Mouse (Mus musculus) left cerebral cortex, adult 2 months (tissue): ENCODE results near the gene Pla2g6. TPM values are rescaled to one million over a fixed set of nuclear protein-coding genes. Genes with fewer than 3 reads are reported as not detected.
A peak's percentile ranks its signal among the peaks of the same experiment; 100 is the strongest.

Experiments
- DNase-seq, 2 experiments: peaks; one replicate each; pipeline ENCODE4 v3.0.0; 2021 to 2022; ENCODE audit warnings: low spot score in 2 of 2, mixed read lengths in 1 of 2; ENCODE audit errors: extremely low spot score in 1 of 2
- H3K27ac ChIP-seq: fragments of 200-600 bp; 2 replicates; pipeline ENCODE4 v1.8.1; 2022
- H3K4me3 ChIP-seq: fragments of 200-600 bp; 2 replicates; pipeline ENCODE4 v1.8.1; 2022
- CTCF ChIP-seq: fragments of 200-600 bp; IDR thresholded peaks from 2 replicates; pipeline ENCODE4 v1.8.1; 2022; ENCODE audit warnings: antibody characterized with exemption, mild to moderate bottlenecking, moderate library complexity
- intact Hi-C: fragments of 180-260 bp; cut with DNase I; formaldehyde crosslinking; loops from one replicate; pipeline ENCODE4 v1.15.1; 2025
- total RNA-seq, 2 experiments: library from RNA; stranded (reverse); gene quantifications; 2 replicates each; pipeline ENCODE4 v1.2.3; 2021

Gene Pla2g6
- total RNA-seq, 2 experiments from 2014 or later: 21.3 to 22.6 TPM

DNA sequence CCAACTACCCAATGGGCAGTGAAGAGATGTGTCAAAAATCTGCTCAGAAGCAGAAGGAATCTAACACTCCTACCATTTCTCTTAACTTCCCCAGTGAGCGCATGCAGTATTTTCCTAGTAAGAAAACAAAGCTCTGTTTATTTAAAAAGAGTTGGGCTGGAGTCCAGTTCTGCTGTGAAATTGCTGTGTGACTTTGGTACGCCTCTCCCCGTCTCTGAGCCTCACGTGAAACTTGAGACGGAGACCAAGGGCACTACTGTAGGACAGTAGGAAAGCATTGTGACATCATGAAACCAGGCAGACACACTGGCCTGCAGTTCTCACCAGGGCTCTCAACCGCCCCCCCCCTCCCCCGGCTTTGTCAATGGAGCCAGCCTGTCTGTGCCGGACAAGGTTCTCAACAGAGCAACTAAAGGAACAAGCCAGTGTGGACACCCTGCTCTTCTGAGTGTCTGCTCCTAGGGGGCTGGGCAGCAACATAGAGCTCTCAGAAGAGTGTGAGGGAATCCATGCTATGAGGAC, 14.3 kb downstream of the Pla2g6 start:
- TF ChIP-seq CTCF: no peak
- no peak overlapping the region for H3K4me3 ChIP-seq
- no peak for DNase-seq
- intact Hi-C loops: no loop called here
- no peak overlapping the region for H3K27ac ChIP-seq

GRCm38 (mm10) chr15:79307861-79308260, 20.3 kb downstream of the Pla2g6 start:
- TF ChIP-seq CTCF: no peak
- no peak for DNase-seq
- H3K4me3 ChIP-seq: no peak overlapping the region
- H3K27ac ChIP-seq: no peak overlapping the region
- intact Hi-C loops: no loop called here

GRCm38 (mm10) chr15:79306043-79306637, 22.1 kb downstream of the Pla2g6 start:
- intact Hi-C loops: no loop called here
- DNase-seq: no peak
- Histone ChIP-seq H3K27ac (no peak overlapping the region), H3K4me3 (no peak overlapping the region)
- no peak for TF ChIP-seq CTCF

DNA sequence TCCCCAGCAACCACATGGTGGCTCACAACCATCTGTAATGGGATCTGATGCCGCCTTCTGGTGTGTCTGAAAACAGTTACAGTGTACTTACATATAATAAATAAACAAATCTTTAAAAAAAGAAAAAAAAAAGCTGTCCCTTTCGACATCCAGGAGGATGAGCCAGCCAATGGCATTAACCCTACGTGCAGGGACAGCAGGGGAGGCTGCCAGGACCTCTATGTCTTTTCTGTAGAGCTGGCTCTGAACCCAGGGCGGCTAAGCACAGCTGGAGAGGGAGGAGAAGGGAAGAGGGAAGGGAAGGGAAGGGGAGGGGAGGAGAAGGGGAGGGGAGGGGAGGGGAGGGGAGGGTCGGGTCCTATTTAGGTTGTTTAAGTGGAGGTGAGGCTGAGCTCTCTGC, 23.4 kb downstream of the Pla2g6 start:
- Histone ChIP-seq H3K4me3 (no peak overlapping the region), H3K27ac (no peak overlapping the region)
- TF ChIP-seq CTCF: no peak
- intact Hi-C loops: no loop called here
- no peak for DNase-seq

DNA sequence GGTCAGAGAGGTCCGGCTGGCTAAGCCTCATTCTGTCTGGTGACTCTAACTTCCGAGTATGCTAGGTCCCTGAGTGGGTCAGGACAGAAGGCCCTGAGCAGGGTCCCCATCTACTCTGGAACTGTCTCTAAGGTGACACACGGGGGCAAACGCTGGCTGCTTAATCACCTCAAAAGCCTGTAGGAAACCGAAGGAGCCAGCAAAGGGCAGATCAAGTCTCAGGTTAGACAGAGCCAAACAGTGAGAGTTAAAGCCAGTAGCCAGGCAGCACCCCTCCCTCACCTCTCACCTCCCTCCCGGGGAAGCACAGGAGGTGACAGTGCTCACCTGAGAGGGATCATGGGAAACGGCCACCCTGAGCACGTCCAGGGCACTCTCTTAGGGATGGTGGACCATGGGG, 24.5 kb downstream of the Pla2g6 start:
- no peak for DNase-seq

DNA sequence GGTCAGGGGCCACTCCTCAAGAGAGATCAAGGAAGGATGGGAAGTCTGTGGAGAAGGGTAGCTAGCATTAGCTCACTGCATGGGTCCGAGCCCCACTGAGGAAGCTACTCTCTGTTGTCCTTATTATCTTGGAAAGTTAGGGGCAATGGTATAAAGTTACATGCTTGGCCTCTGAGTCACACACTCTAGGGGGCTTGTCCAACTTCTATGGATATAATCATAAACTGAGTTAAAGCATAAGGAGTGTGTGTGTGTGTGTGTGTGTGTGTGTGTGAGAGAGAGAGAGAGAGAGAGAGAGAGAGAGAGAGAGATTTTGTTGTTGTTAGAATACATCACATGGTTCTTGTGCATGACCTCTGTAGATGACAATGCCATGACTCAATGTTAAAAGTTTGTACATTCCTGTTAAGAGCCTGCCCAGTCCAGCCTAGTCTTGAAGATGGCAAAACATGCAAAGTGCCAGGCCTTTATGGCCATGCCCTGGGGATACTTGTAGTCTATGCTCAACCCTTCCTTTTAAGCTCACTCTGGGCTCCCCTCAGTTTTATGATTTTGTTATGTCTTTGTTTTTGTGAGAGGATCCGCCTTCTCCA, 28.5 kb downstream of the Pla2g6 start:
- no peak for TF ChIP-seq CTCF
- Histone ChIP-seq H3K27ac (no peak overlapping the region), H3K4me3 (no peak overlapping the region)
- no peak for DNase-seq
- intact Hi-C loops: no loop called here

More for the DNA sequence above, 24.5 kb downstream of the Pla2g6 start:
- intact Hi-C loops: no loop called here
- Histone ChIP-seq H3K4me3 (no peak overlapping the region), H3K27ac (no peak overlapping the region)
- peak; percentile 23 for TF ChIP-seq CTCF

GRCm38 (mm10) chr15:79298553-79298952, 29.6 kb downstream of the Pla2g6 start:
- DNase-seq: no peak

GRCm38 (mm10) chr15:79292779-79293178, 35.4 kb downstream of the Pla2g6 start:
- H3K4me3 ChIP-seq: no peak overlapping the region
- H3K27ac ChIP-seq: no peak overlapping the region
- intact Hi-C loops: no loop called here
- DNase-seq: no peak
- no peak for TF ChIP-seq CTCF

More at GRCm38 (mm10) chr15:79298553-79298952, 29.6 kb downstream of the Pla2g6 start:
- Histone ChIP-seq H3K4me3 (no peak overlapping the region), H3K27ac (no peak overlapping the region)
- intact Hi-C loops: no loop called here
- TF ChIP-seq CTCF: no peak

DNA sequence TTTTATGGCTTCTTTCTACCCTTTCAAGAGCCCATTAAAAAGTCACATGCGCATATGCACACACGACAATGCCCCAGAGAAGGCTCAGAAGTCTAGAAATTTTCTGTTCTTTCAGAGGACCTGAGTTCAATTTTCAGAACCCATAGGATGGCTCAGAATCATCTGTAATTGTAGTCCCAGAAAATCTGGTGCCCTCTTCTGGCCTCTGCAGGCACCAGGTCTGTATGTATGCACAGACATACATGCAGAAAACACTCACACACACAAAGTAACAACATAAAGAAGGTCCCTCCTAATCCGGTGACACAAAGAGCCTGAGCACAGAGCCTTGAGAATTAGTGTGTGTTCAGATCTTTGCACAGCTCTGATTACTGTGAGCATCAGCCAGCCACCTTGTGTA, 37.9 kb downstream of the Pla2g6 start:
- intact Hi-C loops: no loop called here
- no peak overlapping the region for H3K27ac ChIP-seq
- no peak for DNase-seq
- peak; percentile 2; the same call in 1 of the 2 replicates for TF ChIP-seq CTCF
- no peak overlapping the region for H3K4me3 ChIP-seq

GRCm38 (mm10) chr15:79289441-79289840, 38.7 kb downstream of the Pla2g6 start:
- no peak overlapping the region for H3K27ac ChIP-seq
- no peak for TF ChIP-seq CTCF
- H3K4me3 ChIP-seq: no peak overlapping the region
- intact Hi-C loops: no loop called here
- no peak for DNase-seq

GRCm38 (mm10) chr15:79288387-79288786, 39.8 kb downstream of the Pla2g6 start:
- Histone ChIP-seq H3K27ac (no peak overlapping the region), H3K4me3 (no peak overlapping the region)
- DNase-seq: no peak
- TF ChIP-seq CTCF: no peak
- intact Hi-C loops: no loop called here

GRCm38 (mm10) chr15:79287091-79287490, 41.1 kb downstream of the Pla2g6 start:
- DNase-seq: no peak
- no peak overlapping the region for H3K27ac ChIP-seq
- intact Hi-C loops: no loop called here

DNA sequence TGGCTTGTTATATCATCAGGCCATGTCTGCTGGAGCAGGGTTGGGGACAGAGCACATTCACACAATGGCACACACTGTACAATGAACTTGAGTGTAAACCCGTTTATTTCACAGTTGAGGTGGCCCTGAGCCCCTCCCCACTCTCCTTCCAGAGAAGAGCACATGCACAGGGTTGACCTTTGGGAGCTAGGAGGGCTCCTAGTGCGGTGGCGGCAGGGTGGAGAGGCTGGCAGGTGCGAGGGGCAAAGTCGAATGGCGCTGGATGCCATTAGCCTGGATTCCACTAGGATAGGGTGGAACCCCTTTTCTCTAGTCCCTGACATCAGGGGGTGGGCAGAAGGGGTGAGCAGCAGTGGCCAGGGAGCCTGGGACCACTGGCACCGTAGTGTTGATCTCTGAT, 42.0 kb downstream of the Pla2g6 start:
- TF ChIP-seq CTCF: no peak
- Histone ChIP-seq H3K27ac (no peak overlapping the region), H3K4me3 (no peak overlapping the region)
- intact Hi-C loops: no loop called here
- no peak for DNase-seq

More at GRCm38 (mm10) chr15:79287091-79287490, 41.1 kb downstream of the Pla2g6 start:
- no peak for TF ChIP-seq CTCF
- H3K4me3 ChIP-seq: no peak overlapping the region
